Mouse (Mus musculus): ENCODE results near the gene Gm20816.
"Not testable (repeated sequence)": the region's sequence is repeated elsewhere in the genome, so short reads cannot be mapped to it uniquely, and the experiment has no call there.

Gm20816 gene

GRCm38 (mm10) chrY:68537655-68538054 is at the start of gene Gm20816:
Gene Gm20816, plus strand, starts transcription at chrY:68537955.
- not testable (repeated sequence) for DNase-seq
